Mouse (Mus musculus) left cerebral cortex, postnatal 10 days (tissue): ENCODE data around the gene Prkd1. TPM values are rescaled to one million over a fixed set of nuclear protein-coding genes. Genes with fewer than 3 reads are reported as not detected.

Experiments
- DNase-seq, 2 experiments: peaks; one replicate each; pipeline ENCODE4 v3.0.0; 2021 to 2022; ENCODE audit warnings: low spot score in 2 of 2, mixed read lengths in 1 of 2; ENCODE audit errors: extremely low spot score in 1 of 2
- intact Hi-C: fragments of 180-260 bp; cut with DNase I; formaldehyde crosslinking; loops from one replicate; pipeline ENCODE4 v1.15.1; 2025
- total RNA-seq, 2 experiments: library from RNA; stranded (reverse); gene quantifications; 2 replicates each; pipeline ENCODE4 v1.2.3; 2021

The Prkd1 gene
- total RNA-seq, 2 experiments from 2014 or later = 7.6 to 9.0 TPM

- intact Hi-C loops = no loop called here
- no peak for DNase-seq
Observed at GRCm38 (mm10) chr12:50588137-50588761, 60.6 kb downstream of the Prkd1 start.

- DNase-seq = no peak
- intact Hi-C loops = no loop called here
Observed at GRCm38 (mm10) chr12:50565198-50565597, 83.7 kb downstream of the Prkd1 start.

- no peak for DNase-seq
- intact Hi-C loops = no loop called here
Observed at GRCm38 (mm10) chr12:50560536-50560935, 88.4 kb downstream of the Prkd1 start.

DNA sequence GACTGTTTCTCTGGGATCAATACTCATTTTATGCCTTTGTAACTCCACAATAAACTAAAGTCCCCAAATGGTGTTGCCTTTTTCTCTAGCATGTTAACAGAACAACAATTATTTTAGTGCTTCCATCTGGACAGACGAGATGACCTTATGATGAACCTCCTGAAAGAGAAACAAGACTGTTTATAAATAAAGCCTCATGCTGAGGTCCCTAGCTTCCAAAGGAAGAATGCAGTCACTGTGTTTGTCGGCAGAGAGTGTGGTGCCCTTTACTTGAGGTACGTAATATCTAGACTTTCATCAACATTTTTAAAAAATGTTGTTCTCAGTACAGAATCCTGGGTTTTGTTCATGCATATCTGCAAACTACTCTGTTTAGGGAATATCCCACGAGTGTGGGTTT, 90.7 kb downstream of the Prkd1 start:
- intact Hi-C loops = no loop called here
- no peak for DNase-seq

DNA sequence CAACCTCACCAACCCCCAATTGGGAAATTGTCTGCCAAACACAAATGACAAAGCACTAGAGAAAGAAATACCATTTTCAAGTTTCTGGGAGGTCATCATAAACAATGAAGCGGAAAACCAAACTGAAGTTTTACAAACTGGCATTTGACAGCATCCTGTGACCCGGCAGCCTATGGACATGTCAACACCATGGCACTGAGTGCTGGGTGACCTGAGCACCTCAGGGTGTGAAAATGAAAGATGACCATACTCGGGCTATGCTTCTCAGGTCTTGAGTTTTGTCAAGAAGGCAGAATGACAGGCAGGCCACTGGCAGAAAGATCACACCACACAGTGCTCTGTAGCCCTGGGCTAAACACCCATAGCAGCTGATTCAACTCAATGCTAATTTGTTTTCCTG, 94.7 kb downstream of the Prkd1 start:
- no peak for DNase-seq
- intact Hi-C loops = no loop called here

DNA sequence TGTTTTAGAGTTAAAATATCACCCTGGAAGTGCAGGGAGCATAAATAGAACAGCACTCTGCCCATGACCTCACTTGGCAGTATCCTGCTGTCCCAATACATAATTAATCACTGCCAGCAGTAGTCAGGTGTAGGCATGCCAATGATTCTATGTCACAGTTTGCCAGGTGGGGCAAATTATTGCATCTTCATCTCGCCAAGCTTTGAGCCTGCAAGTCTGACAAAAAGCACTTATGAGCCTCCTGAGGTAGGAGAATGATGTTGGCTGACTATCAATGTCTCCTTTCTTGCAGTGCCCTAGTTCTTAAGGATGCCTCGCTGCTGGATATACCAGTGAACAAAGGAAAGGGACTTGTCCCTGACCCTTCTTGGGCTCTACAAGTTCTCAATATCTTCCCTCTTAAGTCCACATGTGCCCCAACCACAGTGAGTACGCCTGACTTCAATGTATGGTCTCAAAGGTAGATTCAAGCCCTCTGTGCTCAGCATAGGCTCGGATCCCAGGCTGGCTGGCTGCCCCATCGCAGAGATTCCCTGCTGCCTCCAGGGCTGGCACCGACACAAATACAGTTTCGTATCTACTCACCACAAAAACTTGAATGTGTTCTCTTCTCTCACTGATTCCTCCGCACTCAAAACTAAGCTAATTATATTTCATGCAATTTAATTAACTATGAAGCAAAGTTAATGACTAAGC, 98.9 kb downstream of the Prkd1 start:
- intact Hi-C loops = no loop called here
- peak; percentile 69 to 72 for DNase-seq

GRCm38 (mm10) chr12:50546394-50546793, 102.5 kb downstream of the Prkd1 start:
- DNase-seq = peak in 1 of 2 experiments; percentile 22
- intact Hi-C loops = no loop called here

- no peak for DNase-seq
- intact Hi-C loops = no loop called here
Observed at GRCm38 (mm10) chr12:50545610-50545919, 103.3 kb downstream of the Prkd1 start.

- intact Hi-C loops = no loop called here
- no peak for DNase-seq
Observed at GRCm38 (mm10) chr12:50544855-50545609, 103.9 kb downstream of the Prkd1 start.

- intact Hi-C loops = no loop called here
- no peak for DNase-seq
Observed at GRCm38 (mm10) chr12:50540793-50541192, 108.1 kb downstream of the Prkd1 start.

- DNase-seq = peak in 1 of 2 experiments; percentile 67
Observed at GRCm38 (mm10) chr12:50538296-50538965, 110.5 kb downstream of the Prkd1 start.

DNA sequence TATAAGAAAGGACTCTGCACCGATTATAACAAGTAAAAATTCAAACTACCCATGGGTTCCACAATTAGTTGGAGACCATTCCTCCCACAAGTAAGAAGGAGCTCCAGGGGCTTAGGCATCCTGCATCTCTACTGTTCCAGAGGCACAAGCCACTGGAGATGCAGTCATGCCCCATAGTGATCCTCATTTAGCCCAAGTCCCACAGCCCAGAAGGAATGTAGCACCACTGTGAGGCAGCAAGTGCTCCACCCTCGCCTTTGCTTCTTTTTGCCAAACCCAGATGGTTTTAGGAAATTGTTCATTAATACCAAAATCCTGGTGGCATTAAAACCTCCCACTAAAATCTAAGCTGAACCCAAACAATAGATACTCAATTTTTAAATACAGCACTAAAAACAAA, 111.1 kb downstream of the Prkd1 start:
- no peak for DNase-seq
- intact Hi-C loops = no loop called here

More at GRCm38 (mm10) chr12:50538296-50538965, 110.5 kb downstream of the Prkd1 start:
- intact Hi-C loops = no loop called here

DNA sequence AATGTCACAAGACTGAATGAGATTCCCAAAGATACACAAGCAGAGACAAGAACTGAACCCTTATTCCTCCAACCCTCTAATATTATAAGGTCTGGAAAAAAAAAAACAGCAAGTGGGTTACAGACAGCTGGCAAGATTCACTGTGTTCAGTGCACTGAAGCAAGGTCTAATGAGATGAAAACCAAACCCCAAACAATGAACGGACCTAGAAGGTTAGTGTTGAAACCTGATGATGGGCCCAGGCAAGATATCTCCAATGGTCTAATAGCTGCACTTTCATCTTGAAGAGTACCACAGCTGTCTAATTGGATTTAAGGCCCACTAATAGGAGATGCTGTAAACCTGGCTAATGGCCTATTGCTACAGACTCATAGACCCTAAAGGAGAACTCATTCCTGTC, 111.9 kb downstream of the Prkd1 start:
- no peak for DNase-seq
- intact Hi-C loops = no loop called here

- no peak for DNase-seq
- intact Hi-C loops = no loop called here
Observed at GRCm38 (mm10) chr12:50528633-50529032, 120.3 kb downstream of the Prkd1 start.

DNA sequence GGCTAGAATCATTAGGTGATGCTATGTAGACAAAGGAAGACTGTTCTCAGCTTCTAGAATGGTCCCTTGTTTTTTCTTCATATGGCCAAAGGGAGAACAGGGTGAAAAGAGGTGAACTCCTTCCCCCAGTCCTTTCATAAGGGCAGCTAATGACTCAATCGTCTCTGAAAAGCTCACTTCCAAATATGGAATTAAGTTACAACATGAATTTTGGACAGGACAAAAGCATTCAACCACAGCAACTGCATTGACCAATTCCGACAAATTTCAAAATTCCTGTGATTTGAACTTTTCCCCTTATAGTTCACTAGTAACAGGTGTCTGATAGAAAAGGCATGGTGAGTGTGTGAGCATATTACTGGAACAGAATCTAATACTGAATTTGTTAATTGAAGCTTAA, 124.8 kb downstream of the Prkd1 start:
- no peak for DNase-seq
- intact Hi-C loops = no loop called here

DNA sequence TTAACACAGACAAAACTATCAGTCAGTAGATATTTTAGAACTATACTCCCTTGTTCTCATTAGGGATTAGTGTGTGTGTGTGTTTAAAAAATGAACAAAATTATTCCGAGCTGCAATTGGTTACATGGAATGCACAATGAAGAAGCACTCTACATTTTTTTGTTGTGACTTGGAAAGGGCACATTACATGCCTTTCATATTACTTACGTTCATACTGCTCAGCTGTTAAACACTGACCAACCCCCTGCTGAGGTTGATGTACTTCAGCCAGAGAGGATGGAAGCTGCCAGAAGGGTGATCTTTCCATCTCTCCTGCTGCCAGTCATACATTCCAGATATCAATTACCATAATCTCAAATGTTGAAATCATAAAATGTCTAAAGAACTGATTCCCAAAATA, 134.4 kb downstream of the Prkd1 start:
- intact Hi-C loops = no loop called here
- no peak for DNase-seq

GRCm38 (mm10) chr12:50511486-50512225, 137.2 kb downstream of the Prkd1 start:
- intact Hi-C loops = no loop called here

GRCm38 (mm10) chr12:50508762-50509161, 140.1 kb downstream of the Prkd1 start:
- DNase-seq = no peak
- intact Hi-C loops = no loop called here

More at GRCm38 (mm10) chr12:50511486-50512225, 137.2 kb downstream of the Prkd1 start:
- DNase-seq = no peak
